Mouse (Mus musculus) midbrain, embryonic 12.5 days (tissue): Measurements from ENCODE around the gene Spata20. TPM values are rescaled to one million over a fixed set of nuclear protein-coding genes. Genes with fewer than 3 reads are reported as not detected.

Experiments
- ATAC-seq: fragments of 200-750 bp; cut with Nextera tagmentation; 2 replicates; pipeline ENCODE4 v1.8.0; 2017; ENCODE audit warnings: low read depth, moderate TSS enrichment, moderate library complexity; ENCODE audit not compliant: low FRiP score
- H3K27ac ChIP-seq: fragments of 300-500 bp; sonication (generic); replicated peaks from 2 replicates; pipeline ENCODE4 v1.5.1; 2016; ENCODE audit warnings: mild to moderate bottlenecking
- H3K27me3 ChIP-seq: fragments of 300-500 bp; sonication (generic); 2 replicates; pipeline ENCODE4 v1.6.1; 2016; ENCODE audit warnings: mild to moderate bottlenecking
- H3K36me3 ChIP-seq: fragments of 300-500 bp; sonication (generic); 2 replicates; pipeline ENCODE4 v1.6.1; 2016
- H3K4me1 ChIP-seq: fragments of 300-500 bp; sonication (generic); 2 replicates; pipeline ENCODE4 v1.6.1; 2016
- H3K4me2 ChIP-seq: fragments of 300-500 bp; sonication (generic); replicated peaks from 2 replicates; pipeline ENCODE4 v1.6.1; 2016; ENCODE audit warnings: mild to moderate bottlenecking, moderate library complexity
- H3K4me3 ChIP-seq: fragments of 300-500 bp; sonication (generic); 2 replicates; pipeline ENCODE4 v1.5.1; 2016; ENCODE audit warnings: mild to moderate bottlenecking
- H3K9ac ChIP-seq: fragments of 300-500 bp; sonication (generic); replicated peaks from 2 replicates; pipeline ENCODE4 v1.6.1; 2016; ENCODE audit warnings: mild to moderate bottlenecking, moderate library complexity
- H3K9me3 ChIP-seq: fragments of 300-500 bp; sonication (generic); 2 replicates; pipeline ENCODE4 v1.6.1; 2016; ENCODE audit warnings: mild to moderate bottlenecking
- WGBS: fragments of 180-500 bp; shearing (Covaris S2); methylation state at CpG from one replicate; pipeline ENCODE4 v1.1.7; 2016; 5-methylcytosine and 5-hydroxymethylcytosine counted together
- polyA plus RNA-seq: library from polyadenylated mRNA; unstranded; fragments of >200 nt; fragmentation: Nextera tagmentation; extraction: Ambion mirVana; gene quantifications from 2 replicates; pipeline ENCODE4 v1.2.1, GENCODE M21; 2016

The Spata20 gene
- polyA plus RNA-seq, 1 experiment from 2014 or later = 0.36 TPM

GRCm38 (mm10) chr11:94449239-94449638, 36.7 kb downstream of the Spata20 start:
- H3K9me3 ChIP-seq = no peaks in the 10 kb centered on the region
- H3K4me3 ChIP-seq = no peak overlapping the region
- H3K27ac ChIP-seq = peak overlapping the region; percentile 65
- no peak overlapping the region for H3K4me2 ChIP-seq
- H3K36me3 ChIP-seq = no peaks in the 10 kb centered on the region
- no peaks in the 10 kb centered on the region for H3K27me3 ChIP-seq
- H3K9ac ChIP-seq = no peak overlapping the region
- H3K4me1 ChIP-seq = peaks cover 51% of the 10 kb centered on the region
- WGBS = 21% methylated on average over 8 of the region's 8 CpGs
- ATAC-seq = no peak

- no peaks in the 10 kb centered on the region for H3K27me3 ChIP-seq
- H3K4me3 ChIP-seq = no peak overlapping the region
- no peaks in the 10 kb centered on the region for H3K9me3 ChIP-seq
- H3K4me2 ChIP-seq = no peak overlapping the region
- ATAC-seq = no peak
- H3K9ac ChIP-seq = no peak overlapping the region
- peak overlapping the region; percentile 16; the same call in 1 of the 2 replicates for H3K27ac ChIP-seq
- peaks cover 59% of the 10 kb centered on the region for H3K4me1 ChIP-seq
- WGBS = 18% methylated on average over 3 of the region's 3 CpGs
- peaks cover 13% of the 10 kb centered on the region; the same call in 1 of the 2 replicates for H3K36me3 ChIP-seq
Measured at GRCm38 (mm10) chr11:94447017-94447416, 39.0 kb downstream of the Spata20 start.

DNA sequence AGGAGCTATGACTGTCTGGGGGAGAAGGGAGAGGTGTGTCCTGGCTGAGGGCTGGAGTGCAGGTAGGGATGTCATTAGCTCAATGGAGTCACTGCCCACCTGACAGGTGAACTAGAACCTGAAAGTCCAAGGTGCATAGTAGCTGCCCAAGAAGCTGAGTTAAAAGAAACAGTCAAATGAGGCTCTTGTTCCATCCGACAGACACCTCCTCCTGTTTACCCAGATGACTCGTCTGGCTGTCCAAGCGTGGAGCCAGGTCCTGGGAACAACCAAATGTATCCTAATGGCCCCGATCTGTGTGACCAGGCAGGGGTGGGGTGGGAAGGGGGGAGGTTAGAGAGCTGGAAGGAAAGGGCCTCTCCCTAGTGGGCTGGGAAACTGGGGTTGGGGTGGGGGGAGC, 40.7 kb downstream of the Spata20 start:
- Histone ChIP-seq H3K9me3 (no peaks in the 10 kb centered on the region), H3K4me1 (peaks cover 67% of the 10 kb centered on the region), H3K27ac (peak overlapping the region; percentile 43; the same call in 1 of the 2 replicates), H3K4me2 (no peak overlapping the region), H3K36me3 (peaks cover 13% of the 10 kb centered on the region; the same call in 1 of the 2 replicates), H3K4me3 (no peak overlapping the region), H3K27me3 (no peaks in the 10 kb centered on the region), H3K9ac (no peak overlapping the region)
- ATAC-seq = no peak
- 34% methylated on average over 4 of the region's 4 CpGs for WGBS

- H3K27ac ChIP-seq = no peak overlapping the region; the same call in 1 of the 2 replicates
- H3K4me1 ChIP-seq = peaks cover 67% of the 10 kb centered on the region
- no peak overlapping the region for H3K9ac ChIP-seq
- H3K27me3 ChIP-seq = no peaks in the 10 kb centered on the region
- 57% methylated on average over 5 of the region's 5 CpGs for WGBS
- H3K36me3 ChIP-seq = peaks cover 13% of the 10 kb centered on the region; the same call in 1 of the 2 replicates
- no peaks in the 10 kb centered on the region for H3K9me3 ChIP-seq
- ATAC-seq = no peak
- no peak overlapping the region for H3K4me3 ChIP-seq
- H3K4me2 ChIP-seq = no peak overlapping the region
Measured at GRCm38 (mm10) chr11:94444829-94445228, 41.1 kb downstream of the Spata20 start.

DNA sequence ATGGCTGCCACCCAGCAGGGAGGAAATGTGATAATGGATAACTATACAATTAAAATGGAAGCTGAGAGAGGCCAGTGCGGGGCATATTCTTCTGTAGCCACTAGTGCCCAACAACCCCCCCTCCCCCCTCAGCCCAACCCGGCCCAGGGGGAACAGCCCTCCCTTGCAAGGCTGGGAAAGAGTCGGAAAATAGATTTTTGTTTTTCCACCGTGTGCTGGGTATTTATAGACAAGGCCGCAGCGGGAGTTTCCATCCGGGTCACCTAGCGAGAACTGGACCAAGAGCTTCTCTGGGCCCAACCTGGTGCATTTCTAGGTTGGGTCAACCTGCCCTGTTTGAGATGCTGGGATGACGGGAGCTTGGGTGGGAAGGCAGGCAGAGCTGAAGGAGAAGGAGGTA, 44.2 kb downstream of the Spata20 start:
- H3K4me1 ChIP-seq = peaks cover 54% of the 10 kb centered on the region
- H3K36me3 ChIP-seq = peaks cover 17% of the 10 kb centered on the region; the same call in 1 of the 2 replicates
- no peak overlapping the region for H3K4me3 ChIP-seq
- no peak for ATAC-seq
- no peak overlapping the region for H3K4me2 ChIP-seq
- no peaks in the 10 kb centered on the region for H3K27me3 ChIP-seq
- H3K27ac ChIP-seq = peak overlapping the region; percentile 52; the same call in 1 of the 2 replicates
- no peaks in the 10 kb centered on the region for H3K9me3 ChIP-seq
- 61% methylated on average over 9 of the region's 9 CpGs for WGBS
- 0 out of 2 replicates have a peak overlapping the region, but pooled peaks have one; percentile 15 for H3K9ac ChIP-seq

GRCm38 (mm10) chr11:94441122-94441521, 44.9 kb downstream of the Spata20 start:
- H3K27ac ChIP-seq = peak overlapping the region; percentile 52
- 0 out of 2 replicates have a peak, but pooled peaks have one; percentile 51 for ATAC-seq
- H3K4me2 ChIP-seq = no peak overlapping the region
- 0 out of 2 replicates have a peak overlapping the region, but pooled peaks have one; percentile 15 for H3K9ac ChIP-seq
- WGBS = 12% methylated on average over 7 of the region's 7 CpGs
- H3K9me3 ChIP-seq = no peaks in the 10 kb centered on the region
- H3K4me1 ChIP-seq = peaks cover 53% of the 10 kb centered on the region
- H3K27me3 ChIP-seq = no peaks in the 10 kb centered on the region
- no peak overlapping the region for H3K4me3 ChIP-seq
- peaks cover 17% of the 10 kb centered on the region; the same call in 1 of the 2 replicates for H3K36me3 ChIP-seq

DNA sequence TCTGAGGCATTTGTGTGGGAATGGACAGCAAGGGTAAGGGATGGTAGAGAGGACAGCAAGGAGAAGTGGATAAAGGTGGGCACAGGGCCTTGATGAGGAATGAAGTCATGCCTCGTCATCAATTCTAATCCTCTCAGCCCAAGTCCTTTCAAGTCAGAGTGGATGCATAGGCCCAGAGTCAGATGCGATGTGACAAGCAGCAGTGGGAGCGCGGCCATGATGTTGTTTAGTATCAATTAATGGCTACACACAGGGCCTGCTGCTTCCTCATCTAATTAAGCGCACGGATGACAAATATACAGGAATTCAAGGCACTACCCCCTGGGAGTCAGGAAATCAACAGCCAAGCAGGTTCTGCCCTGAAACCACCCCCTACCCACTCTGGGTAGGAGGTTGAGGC, 45.6 kb downstream of the Spata20 start:
- Histone ChIP-seq H3K4me2 (no peak overlapping the region), H3K9me3 (no peaks in the 10 kb centered on the region), H3K4me1 (peaks cover 46% of the 10 kb centered on the region), H3K27ac (0 out of 2 replicates have a peak overlapping the region, but pooled peaks have one; percentile 52), H3K36me3 (peaks cover 17% of the 10 kb centered on the region; the same call in 1 of the 2 replicates), H3K4me3 (no peak overlapping the region), H3K27me3 (no peaks in the 10 kb centered on the region), H3K9ac (no peak overlapping the region)
- no peak for ATAC-seq
- 68% methylated on average over 6 of the region's 6 CpGs for WGBS

- no peak overlapping the region for H3K4me3 ChIP-seq
- H3K4me2 ChIP-seq = no peak overlapping the region
Measured at GRCm38 (mm10) chr11:94429011-94429651, 56.8 kb downstream of the Spata20 start.

More at GRCm38 (mm10) chr11:94429011-94429651, 56.8 kb downstream of the Spata20 start:
- 33% methylated on average over 9 of the region's 9 CpGs for WGBS
- ATAC-seq = peak; percentile 59
- Histone ChIP-seq H3K27me3 (peaks cover 12% of the 10 kb centered on the region), H3K36me3 (peaks cover 26% of the 10 kb centered on the region), H3K9ac (no peak overlapping the region), H3K9me3 (no peaks in the 10 kb centered on the region), H3K27ac (peak overlapping the region; percentile 71), H3K4me1 (peaks cover 46% of the 10 kb centered on the region)

Other genes starting within 250 kb of the Spata20 start
- gene Wfikkn2, start 240.2 kb downstream of the Spata20 start, polyA plus RNA-seq = 3.8 and 4.5 TPM in 2 replicates
- gene Gm21885, start 204.3 kb downstream of the Spata20 start, polyA plus RNA-seq = 0.32 and 0.42 TPM in 2 replicates
- 145 and 162 TPM in 2 replicates for gene Luc7l3, start 164.2 kb downstream of the Spata20 start, polyA plus RNA-seq
- 19.7 and 21.7 TPM in 2 replicates for gene Ankrd40, start 158.2 kb downstream of the Spata20 start, polyA plus RNA-seq
- 0.57 and 0.89 TPM in 2 replicates for gene Abcc3, start 93.2 kb downstream of the Spata20 start, polyA plus RNA-seq
- 16.2 and 16.5 TPM in 2 replicates for gene Cacna1g, start 12.0 kb downstream of the Spata20 start, polyA plus RNA-seq
- 0.47 and 0.68 TPM in 2 replicates for gene Epn3, start 13.8 kb upstream of the Spata20 start, polyA plus RNA-seq
- gene Mycbpap, start 35.6 kb upstream of the Spata20 start, polyA plus RNA-seq = 2.9 and 4.9 TPM in 2 replicates
- 4.3 and 5.4 TPM in 2 replicates for gene Rsad1, start 63.1 kb upstream of the Spata20 start, polyA plus RNA-seq
- 0.31 and 0.45 TPM in 2 replicates for gene Chad, start 78.9 kb upstream of the Spata20 start, polyA plus RNA-seq
- 3.1 and 3.7 TPM in 2 replicates for gene Acsf2, start 115.7 kb upstream of the Spata20 start, polyA plus RNA-seq
- 215 and 222 TPM in 2 replicates for gene Lrrc59, start 143.6 kb upstream of the Spata20 start, polyA plus RNA-seq
- gene Mrpl27, start 167.6 kb upstream of the Spata20 start, polyA plus RNA-seq = 130 and 131 TPM in 2 replicates
- gene Eme1, start 167.8 kb upstream of the Spata20 start, polyA plus RNA-seq = 32.9 and 33.5 TPM in 2 replicates
- gene Xylt2, start 191.3 kb upstream of the Spata20 start, polyA plus RNA-seq = 17.2 and 18.8 TPM in 2 replicates
- gene Gm11541, start 218.3 kb upstream of the Spata20 start, polyA plus RNA-seq = not detected in 2 replicates